ENCODE assay signal across 17 mouse cellular contexts in genomic region chr11:11964729-11965128, GRCm38 (mm10).
DNase-seq lines count a peak whose midpoint lies in the region; ATAC-seq and TF ChIP-seq lines count a peak whose summit lies in the region.
"Had no signal": no experiment of that assay in that cellular context is flagged by ENCODE, and none has a peak within 500 bp of the region (broad histone marks: within the 10 kb centered on the region; RNA-seq: fewer than 3 reads in every experiment).

No protein-coding gene starts in this region.

- H3K4me1 ChIP-seq in lung, embryonic 16.5 days (replicated peaks; ENCODE audit: control insufficient read depth, insufficient read depth, low read length): peaks cover 45% of the 10 kb centered on the region
- H3K4me1 ChIP-seq in heart, embryonic 16.5 days (ENCODE audit: control insufficient read depth, insufficient read depth, low read length): peaks cover 85% of the 10 kb centered on the region
- H3K4me1 ChIP-seq in liver, postnatal 0 days (ENCODE audit: insufficient read depth): peaks cover 51% of the 10 kb centered on the region
- H3K4me1 ChIP-seq in thymus, adult 2 months (replicated peaks; ENCODE audit: control insufficient read depth, insufficient read depth, low read length): peaks cover 3% of the 10 kb centered on the region; the same call in 1 of the 2 replicates

- no peak overlapping the region for H3K9ac ChIP-seq in lung, embryonic 16.5 days (ENCODE audit: low read length)
- peak overlapping the region; percentile 75 for H3K9ac ChIP-seq in heart, embryonic 16.5 days (ENCODE audit: low read length)
- no peak overlapping the region for H3K9ac ChIP-seq in liver, postnatal 0 days (replicated peaks)

- no peak for TF ChIP-seq EP300 in liver, postnatal 0 days (IDR thresholded peaks at IDR 0.05; ENCODE audit: low read depth)

- peak overlapping the region; percentile 27 for H3K27ac ChIP-seq in lung, embryonic 16.5 days (ENCODE audit: low read length)
- peak overlapping the region; percentile 99 for H3K27ac ChIP-seq in heart, embryonic 16.5 days (ENCODE audit: low read length)
- H3K27ac ChIP-seq in liver, postnatal 0 days (ENCODE audit: low read depth): peak overlapping the region; percentile 52
- H3K27ac ChIP-seq in thymus, adult 2 months (ENCODE audit: control insufficient read depth, insufficient read depth, low read length): no peak overlapping the region
- H3K27ac ChIP-seq: left cerebral cortex, adult 2 months had no signal

- peak; percentile 95 for DNase-seq in heart, adult 11 months
- DNase-seq in heart, postnatal 14 days: no peak
- DNase-seq in lung, postnatal 36 days: no peak
- DNase-seq in liver, postnatal 0 days: no peak
- DNase-seq in layer of hippocampus, adult 11-12 months (ENCODE audit: low spot score): no peak
- no peak for DNase-seq in thymus, adult 2 months
- DNase-seq: gastrocnemius, postnatal 14 days; kidney, adult 2 months; lung, adult 2 months had no signal

- TF ChIP-seq POLR2A in thymus, adult 2 months (IDR thresholded peaks at IDR 0.05; ENCODE audit: control insufficient read depth, extremely low read depth, insufficient read depth, low read length, poor library complexity): no peak

- H3K4me3 ChIP-seq in lung, embryonic 16.5 days (ENCODE audit: low read length): no peak overlapping the region
- H3K4me3 ChIP-seq in heart, embryonic 16.5 days (ENCODE audit: low read length): no peak overlapping the region
- no peak overlapping the region for H3K4me3 ChIP-seq in liver, postnatal 0 days (ENCODE audit: low read depth, low read length)
- H3K4me3 ChIP-seq in thymus, adult 2 months (ENCODE audit: control insufficient read depth, insufficient read depth, low read length): no peak overlapping the region
- H3K4me3 ChIP-seq: left cerebral cortex, adult 2 months; midbrain, embryonic 10.5 days; myocyte had no signal

- ATAC-seq in lung, embryonic 16.5 days (ENCODE audit: low read depth): no peak
- no peak for ATAC-seq in heart, embryonic 16.5 days (replicated peaks; ENCODE audit: extremely low read depth, insufficient read depth, low FRiP score)
- ATAC-seq in liver, postnatal 0 days: no peak
- ATAC-seq: forebrain, embryonic 16.5 days; hindbrain, embryonic 16.5 days had no signal

- intact Hi-C loops in heart, postnatal 14 days (cut with DNase I): no loop called here

- no peaks in the 10 kb centered on the region for H3K27me3 ChIP-seq in lung, embryonic 16.5 days (ENCODE audit: control insufficient read depth, insufficient read depth, low read depth, low read length)
- no peaks in the 10 kb centered on the region for H3K27me3 ChIP-seq in heart, embryonic 16.5 days (ENCODE audit: control insufficient read depth, insufficient read depth, low read length)
- no peaks in the 10 kb centered on the region for H3K27me3 ChIP-seq in liver, postnatal 0 days (ENCODE audit: insufficient read depth, low read length)
- H3K27me3 ChIP-seq in thymus, adult 2 months (ENCODE audit: control insufficient read depth, insufficient read depth, low read length): no peaks in the 10 kb centered on the region

- no peaks in the 10 kb centered on the region for H3K9me3 ChIP-seq in lung, embryonic 16.5 days (ENCODE audit: control insufficient read depth, low read length)
- no peaks in the 10 kb centered on the region for H3K9me3 ChIP-seq in heart, embryonic 16.5 days (replicated peaks; ENCODE audit: control insufficient read depth, low read length)
- H3K9me3 ChIP-seq in liver, postnatal 0 days (ENCODE audit: low read length): no peaks in the 10 kb centered on the region
- H3K9me3 ChIP-seq: G1E; midbrain, embryonic 10.5 days had no signal

- WGBS in lung, embryonic 16.5 days: 84% methylated on average over 2 of the region's 2 CpGs
- 58% methylated on average over 2 of the region's 2 CpGs for WGBS in heart, embryonic 16.5 days
- WGBS in liver, postnatal 0 days (ENCODE audit: insufficient replicate concordance): 91% methylated on average over 2 of the region's 2 CpGs
- 94% methylated on average over 2 of the region's 2 CpGs for WGBS in thymus, adult 2 months

- no peak overlapping the region for H3K4me2 ChIP-seq in lung, embryonic 16.5 days (ENCODE audit: low read depth, low read length)
- H3K4me2 ChIP-seq in heart, embryonic 16.5 days (ENCODE audit: low read depth, low read length): no peak overlapping the region
- H3K4me2 ChIP-seq in liver, postnatal 0 days (ENCODE audit: low read depth, low read length): no peak overlapping the region

- H3K36me3 ChIP-seq in lung, embryonic 16.5 days (ENCODE audit: control insufficient read depth, insufficient read depth, low read length): peaks cover 10% of the 10 kb centered on the region; the same call in 1 of the 2 replicates
- H3K36me3 ChIP-seq in heart, embryonic 16.5 days (ENCODE audit: control insufficient read depth, insufficient read depth): peaks cover 10% of the 10 kb centered on the region
- 0 out of 2 replicates have a peak, but pooled peaks cover 2% of the 10 kb centered on the region for H3K36me3 ChIP-seq in liver, postnatal 0 days (replicated peaks; ENCODE audit: insufficient read depth, low read length)
- no peaks in the 10 kb centered on the region for H3K36me3 ChIP-seq in thymus, adult 2 months (ENCODE audit: control insufficient read depth, insufficient read depth, low read length)
- H3K36me3 ChIP-seq: G1E had no signal

- no peak for TF ChIP-seq CTCF in liver, postnatal 0 days (IDR thresholded peaks at IDR 0.05; ENCODE audit: low read depth)
- no peak for TF ChIP-seq CTCF in thymus, adult 2 months (IDR thresholded peaks at IDR 0.05; ENCODE audit: borderline replicate concordance, control insufficient read depth, extremely low read depth, insufficient read depth, low read length, poor library complexity)
